Mouse (Mus musculus) E14TG2a.4 (cell line): ENCODE measurements around the gene Kat7.

ENCODE experiments used
- CTCF ChIP-seq: conservative IDR thresholded peaks from 2 replicates; pipeline ENCODE4 v1.5.1; 2014; ENCODE audit warnings: low read length
- NANOG ChIP-seq: IDR thresholded peaks from 2 replicates; pipeline ENCODE4 v1.6.1; 2014; ENCODE audit warnings: borderline replicate concordance, low read length, mixed read lengths
- POU5F1 ChIP-seq: IDR thresholded peaks from 2 replicates; pipeline ENCODE4 v1.6.1; 2014; ENCODE audit warnings: low read length, borderline replicate concordance

GRCm38 (mm10) chr11:95301772-95302171 lies 8.3 kb downstream of the Kat7 start:
- TF ChIP-seq CTCF, result no peak
- TF ChIP-seq NANOG, result no peak
- TF ChIP-seq POU5F1, result no peak
